Mouse (Mus musculus) cerebellum, postnatal 4 days (tissue): ENCODE data around the gene Phrf1.

Experiments
- DNase-seq, 2 experiments: peaks; one replicate each; pipeline ENCODE4 v3.0.0; 2022; ENCODE audit warnings: low spot score in 2 of 2, mixed read lengths in 1 of 2

Gene Phrf1

DNA sequence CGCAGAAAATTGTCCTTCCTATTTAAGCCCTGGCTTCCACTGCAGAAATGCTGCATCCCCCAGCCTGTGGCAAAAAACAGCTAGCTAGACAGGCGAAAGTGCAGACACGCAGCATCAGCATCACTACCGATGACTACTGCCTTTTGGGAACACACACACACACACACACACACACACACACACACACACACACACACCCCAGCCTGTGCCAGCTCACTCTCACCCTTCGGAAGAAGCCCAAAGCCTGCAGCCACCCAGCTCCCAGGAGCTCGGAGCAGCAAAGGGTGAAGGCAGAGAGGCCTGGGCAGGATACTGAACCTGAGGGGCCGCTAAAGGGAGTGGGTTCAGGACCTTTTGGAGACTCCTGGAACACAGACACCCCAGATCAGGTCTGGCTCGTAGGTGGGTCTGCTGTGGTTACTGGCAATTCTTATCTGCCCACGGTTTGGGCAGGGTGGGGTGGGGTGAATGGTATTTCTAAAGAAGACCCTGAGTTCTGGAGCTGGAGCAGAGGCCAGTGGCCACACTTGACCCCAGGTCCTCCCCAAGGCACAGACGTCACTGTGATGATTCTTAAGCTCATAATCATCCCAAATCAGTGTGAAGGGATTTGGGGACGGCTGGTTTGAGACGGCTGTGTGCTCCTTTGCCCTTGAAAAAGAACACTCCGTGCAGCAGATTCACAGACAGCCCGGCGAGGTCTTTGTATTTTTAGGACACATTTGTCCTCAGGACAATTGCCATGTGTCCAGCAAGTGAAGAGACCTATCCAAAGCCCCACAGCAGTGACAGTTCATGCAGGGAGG lies 64.2 kb downstream of the Phrf1 start:
- no peak for DNase-seq

DNA sequence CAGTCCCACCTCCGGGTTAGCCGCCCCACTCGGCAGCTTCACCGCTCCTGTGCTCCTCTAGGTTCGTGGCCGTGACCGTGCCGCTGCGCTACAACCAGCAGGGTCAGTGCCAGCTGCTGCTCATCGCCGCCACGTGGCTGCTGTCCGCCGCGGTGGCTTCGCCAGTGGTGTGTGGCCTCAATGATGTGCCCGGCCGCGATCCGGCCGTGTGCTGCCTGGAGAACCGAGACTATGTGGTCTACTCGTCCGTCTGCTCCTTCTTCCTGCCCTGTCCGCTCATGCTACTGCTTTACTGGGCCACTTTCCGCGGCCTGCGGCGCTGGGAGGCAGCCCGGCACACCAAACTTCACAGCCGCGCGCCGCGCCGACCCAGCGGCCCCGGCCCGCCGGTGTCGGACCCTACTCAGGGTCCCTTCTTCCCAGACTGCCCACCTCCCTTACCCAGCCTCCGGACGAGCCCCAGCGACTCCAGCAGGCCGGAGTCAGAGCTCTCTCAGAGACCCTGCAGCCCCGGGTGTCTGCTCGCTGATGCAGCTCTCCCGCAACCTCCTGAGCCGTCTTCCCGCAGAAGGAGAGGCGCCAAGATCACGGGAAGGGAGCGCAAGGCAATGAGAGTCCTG lies 65.4 kb downstream of the Phrf1 start:
- no peak for DNase-seq

DNA sequence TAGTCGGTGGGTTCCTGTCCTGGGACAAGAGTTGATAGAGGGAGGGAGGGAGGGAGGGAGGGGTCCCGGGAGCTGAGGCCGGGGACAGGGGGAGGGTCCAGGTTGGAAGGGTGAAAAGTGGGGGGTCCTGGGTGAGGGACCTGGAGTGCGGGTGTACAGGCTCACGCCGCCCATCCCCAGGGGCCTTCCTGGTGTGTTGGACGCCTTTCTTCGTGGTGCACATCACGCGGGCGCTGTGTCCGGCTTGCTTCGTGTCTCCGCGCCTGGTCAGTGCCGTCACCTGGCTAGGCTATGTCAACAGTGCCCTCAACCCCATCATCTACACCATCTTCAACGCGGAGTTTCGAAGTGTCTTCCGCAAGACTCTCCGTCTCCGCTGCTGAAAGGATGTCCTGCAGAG lies 65.9 kb downstream of the Phrf1 start:
- no peak for DNase-seq

DNA sequence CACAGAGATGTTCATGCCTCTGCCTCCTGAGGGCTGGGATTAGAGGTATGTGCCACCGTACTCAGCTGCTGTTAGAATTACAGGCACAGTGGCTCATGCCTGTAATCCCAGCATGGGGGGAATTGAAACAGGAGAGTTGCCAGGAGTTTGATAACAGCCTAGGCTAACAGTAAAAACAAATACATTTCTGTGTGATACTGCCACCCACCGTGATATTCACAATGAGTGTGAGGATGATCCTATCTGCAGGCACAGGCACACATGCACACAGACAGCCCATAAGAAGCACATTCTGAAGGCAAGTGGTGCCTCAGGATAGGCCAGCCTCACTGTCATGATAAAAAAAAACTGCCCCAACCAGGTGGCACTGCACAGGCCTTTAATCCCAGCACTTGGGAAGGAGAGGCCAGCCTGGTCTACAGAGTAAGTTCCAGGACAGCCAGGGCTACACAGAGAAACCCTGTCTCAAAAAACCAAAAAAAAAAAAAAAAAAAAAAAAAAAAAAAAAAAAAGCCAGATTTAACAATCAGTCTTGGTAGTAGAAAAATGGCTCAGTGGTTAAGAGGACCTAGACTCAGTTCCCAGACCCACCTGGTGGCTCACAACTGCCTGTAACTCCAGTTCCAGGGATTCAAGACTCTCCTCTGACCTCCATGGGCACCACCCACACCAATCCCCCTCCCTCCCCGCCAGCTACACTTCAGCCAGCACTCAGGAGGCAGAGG lies 69.5 kb downstream of the Phrf1 start:
- no peak for DNase-seq

DNA sequence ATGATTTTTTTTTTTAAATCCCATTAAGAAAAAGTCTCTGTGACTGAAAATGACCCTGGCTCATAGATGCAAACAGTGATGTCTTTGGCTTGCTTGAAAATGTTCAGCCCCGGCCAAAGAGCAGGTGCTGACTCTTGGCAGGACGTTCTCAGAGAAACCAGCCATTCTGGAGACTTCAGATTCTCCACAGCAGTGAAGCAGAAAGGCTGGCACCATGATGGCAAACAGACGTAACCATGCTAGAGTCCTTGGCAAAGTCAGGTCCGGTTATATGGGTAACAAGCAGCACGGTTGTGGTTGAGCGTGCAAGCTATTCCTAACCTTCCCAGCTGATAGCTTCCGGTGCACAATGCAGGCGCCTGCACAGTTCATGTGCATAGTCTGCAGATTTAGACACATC lies 70.6 kb downstream of the Phrf1 start:
- DNase-seq = no peak

DNA sequence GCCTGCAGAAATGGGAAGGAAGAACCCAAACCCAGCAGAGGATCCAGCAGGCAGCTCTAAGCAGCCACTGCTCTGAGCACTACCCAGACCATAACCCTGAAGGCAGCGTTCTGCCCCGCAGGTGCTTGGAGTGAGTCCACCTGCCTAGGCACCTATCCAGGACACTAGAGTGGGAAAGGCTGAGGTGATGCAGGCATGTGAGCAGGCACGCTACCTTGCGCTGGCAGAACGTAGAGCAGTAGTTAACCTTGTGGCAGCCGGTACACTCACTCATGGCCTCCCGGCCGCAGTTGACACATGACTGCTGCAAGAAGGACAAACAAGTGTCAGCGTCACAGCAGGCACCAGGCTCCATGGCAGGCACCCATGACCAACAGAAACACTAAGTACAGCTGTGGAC lies 72.8 kb downstream of the Phrf1 start:
- DNase-seq = no peak

DNA sequence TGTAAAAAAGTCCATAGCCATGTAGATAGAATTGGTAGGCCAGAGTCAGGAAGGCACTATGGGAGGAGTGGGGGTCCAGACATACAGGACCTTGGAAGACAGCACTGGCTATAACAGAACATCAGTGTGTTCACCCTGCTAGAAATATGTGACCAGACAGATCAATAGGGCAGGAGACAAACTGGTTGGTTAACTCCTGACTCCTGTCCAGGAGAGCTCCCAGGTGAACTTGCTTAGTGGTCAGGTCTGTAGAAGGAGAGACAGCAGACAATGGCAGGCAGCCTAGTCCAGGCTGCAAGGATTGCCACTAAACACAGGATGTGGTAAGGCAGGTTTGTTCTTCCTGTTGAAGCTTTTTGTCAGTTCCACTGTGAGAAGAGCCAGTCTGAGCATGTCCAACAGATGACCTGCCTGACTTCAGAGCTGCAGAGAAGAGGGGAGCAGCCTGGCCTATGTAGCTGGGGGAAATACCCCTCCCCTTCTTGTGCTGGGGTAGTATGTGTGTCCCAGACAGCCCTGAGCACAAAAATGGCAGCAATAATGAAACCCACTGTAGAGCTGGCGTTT lies 74.2 kb downstream of the Phrf1 start:
- DNase-seq = no peak

DNA sequence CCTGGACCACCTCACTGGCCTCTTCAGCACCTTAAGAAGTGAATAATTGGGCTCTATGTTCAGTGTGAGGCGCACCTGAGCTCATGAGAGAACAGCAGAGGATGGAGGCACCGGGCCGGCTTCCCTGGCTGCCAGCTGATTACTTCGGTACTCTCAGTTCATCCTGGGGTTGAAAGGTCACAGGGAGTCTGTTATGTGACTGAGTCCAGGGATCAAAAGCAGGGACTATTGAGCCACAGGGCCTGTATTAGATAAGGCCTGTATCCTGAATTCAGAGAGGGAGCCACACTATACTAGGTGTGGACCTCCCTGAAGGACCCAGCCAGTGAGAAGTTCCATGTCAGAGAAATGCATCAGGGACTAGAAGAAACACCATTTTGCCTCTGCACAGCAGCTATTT lies 76.0 kb downstream of the Phrf1 start:
- DNase-seq = no peak
